Mouse (Mus musculus): Measurements from ENCODE around the gene Rap1gds1. TPM values are rescaled to one million over a fixed set of nuclear protein-coding genes. Genes with fewer than 3 reads are reported as not detected.

Rap1gds1 gene
- polyA plus RNA-seq, 1 experiment = 25.4 TPM

DNA sequence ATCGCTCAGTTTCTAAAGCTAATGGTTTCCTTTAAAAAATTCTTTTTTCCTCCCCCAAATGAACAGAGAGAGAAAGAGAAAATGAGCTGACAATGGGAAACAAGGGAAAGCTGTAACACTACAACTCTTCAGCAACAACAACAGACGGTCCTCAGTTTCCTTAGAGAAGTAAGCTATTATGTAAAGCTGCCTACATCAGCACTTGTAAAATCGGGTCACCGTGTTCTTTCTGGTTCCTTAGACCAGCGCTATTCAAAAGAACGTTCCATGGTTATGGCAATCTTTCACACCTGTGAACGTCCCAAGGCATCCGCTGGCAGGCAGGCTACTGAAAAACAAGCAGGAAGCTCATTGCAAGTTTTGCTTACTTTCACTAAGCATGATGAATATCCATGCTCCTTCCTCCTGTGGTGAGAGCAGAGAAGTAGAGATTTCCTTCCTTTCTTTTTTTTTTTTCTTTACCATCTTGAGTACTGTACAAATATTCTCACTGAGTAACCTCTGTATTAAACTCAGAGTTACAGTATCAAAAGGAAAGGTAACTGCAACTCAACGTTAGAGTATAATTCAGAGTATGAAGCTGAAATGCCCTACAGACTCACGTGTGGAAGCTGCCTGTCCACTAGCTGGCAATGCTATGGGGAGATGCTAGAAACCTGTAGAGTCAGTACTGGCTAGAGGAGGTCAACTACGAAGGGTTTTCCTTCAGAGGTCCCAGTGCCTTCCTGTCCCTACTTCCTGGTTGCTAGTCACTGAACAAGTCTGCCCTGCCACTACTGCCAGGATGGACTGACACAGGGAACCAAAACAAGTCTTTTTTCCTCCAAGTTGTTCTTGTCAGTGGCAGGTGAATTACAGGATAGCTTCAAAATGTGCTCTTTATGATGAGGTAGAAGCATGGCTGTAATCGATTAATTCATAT is 26.0 kb downstream of the Rap1gds1 start:
- no peak for DNase-seq (ENCODE audit: low read depth)

DNA sequence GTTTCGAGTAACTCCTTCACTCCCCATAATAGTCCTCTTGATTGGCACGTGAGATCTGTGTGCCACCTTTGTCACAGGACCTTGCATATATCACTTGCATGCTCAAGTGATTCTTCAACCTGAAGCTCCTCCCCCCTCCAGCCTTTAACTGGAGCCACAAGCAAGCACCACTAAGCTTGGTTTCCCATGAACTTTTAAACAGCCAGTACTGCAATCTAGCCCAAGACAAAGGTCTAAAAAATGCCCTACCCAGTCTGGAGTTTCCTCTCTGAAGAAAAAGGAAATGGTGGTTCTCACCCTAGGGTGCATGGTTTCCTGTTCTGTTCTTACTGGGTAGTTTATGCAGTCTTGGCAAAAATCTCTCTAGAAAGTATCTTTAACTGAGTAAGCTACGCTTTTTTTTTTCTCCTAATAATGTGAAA is 32.6 kb downstream of the Rap1gds1 start:
- no peak for DNase-seq (ENCODE audit: low read depth)

DNA sequence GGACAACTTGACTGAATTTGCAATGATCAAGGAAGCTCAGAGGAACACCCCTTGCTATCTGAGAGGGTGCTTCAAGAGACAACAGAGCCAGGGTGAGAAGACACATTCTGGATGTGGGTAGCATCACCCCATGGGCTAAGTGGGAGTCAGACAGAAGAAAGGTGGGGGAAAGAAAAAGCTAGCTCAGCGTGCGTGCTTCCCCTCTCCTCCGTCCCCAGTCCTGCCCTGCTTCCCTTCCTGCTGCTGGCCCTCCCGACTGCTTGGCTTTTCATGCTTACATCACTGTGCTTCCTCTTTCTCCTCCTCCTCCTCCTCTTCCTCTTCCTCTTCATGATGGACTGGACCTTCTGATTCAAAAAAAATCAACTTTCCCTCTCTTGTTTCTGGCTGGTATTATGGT is 33.1 kb downstream of the Rap1gds1 start:
- no peak for DNase-seq (ENCODE audit: low read depth)

- no peak for DNase-seq (ENCODE audit: low read depth)
Observed at GRCm38 (mm10) chr3:139037030-139037429, 38.0 kb downstream of the Rap1gds1 start.

DNA sequence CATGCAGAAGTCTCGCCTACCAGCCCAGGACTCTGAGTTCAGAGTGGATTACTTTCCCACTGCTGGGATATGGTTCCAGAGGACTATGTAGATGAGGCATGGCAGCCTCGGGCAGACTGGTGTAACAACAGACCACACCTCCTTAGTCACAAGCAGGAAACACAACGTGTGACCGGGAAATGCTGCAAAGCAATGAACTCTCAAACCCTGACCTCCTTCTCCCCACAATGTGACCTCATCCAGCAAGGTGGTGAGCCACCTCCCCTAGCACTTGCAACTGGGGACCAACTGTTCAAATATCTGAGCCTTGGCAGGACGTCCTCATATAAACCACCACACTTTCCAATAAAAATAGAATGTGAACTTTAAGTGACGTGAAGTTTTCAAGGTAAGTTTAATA is 41.8 kb downstream of the Rap1gds1 start:
- DNase-seq (ENCODE audit: low read depth) = no peak

DNA sequence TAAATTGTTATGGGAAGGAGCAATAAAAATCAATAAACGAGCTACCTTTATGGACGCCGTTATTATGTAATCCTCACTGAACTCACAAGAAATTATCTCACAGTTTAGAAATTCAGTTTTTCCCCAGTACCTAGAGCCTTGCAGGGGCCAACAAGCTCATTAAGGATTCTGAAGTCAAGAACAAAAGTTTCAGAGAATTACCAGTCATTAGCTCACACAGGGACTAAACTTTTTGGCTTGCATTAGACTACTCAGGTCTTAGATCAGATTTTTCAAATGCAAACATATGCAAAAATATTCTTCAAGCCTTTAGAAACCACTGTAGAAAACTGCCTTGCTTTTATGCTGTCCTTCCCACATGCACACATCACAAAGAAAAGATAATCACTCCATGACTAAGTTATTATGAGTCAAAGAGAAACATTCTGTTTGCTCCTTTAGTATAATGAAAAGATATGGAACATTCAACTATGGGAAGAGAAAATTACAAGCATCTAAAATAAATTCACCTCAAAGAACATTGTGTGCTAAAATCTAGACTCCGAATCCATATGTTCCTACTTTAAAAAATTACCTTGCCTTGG is 44.3 kb downstream of the Rap1gds1 start:
- no peak for DNase-seq (ENCODE audit: low read depth)

- DNase-seq (ENCODE audit: low read depth) = no peak
Observed at GRCm38 (mm10) chr3:139025077-139025476, 49.9 kb downstream of the Rap1gds1 start.

GRCm38 (mm10) chr3:139023585-139023984 is 51.4 kb downstream of the Rap1gds1 start:
- no peak for DNase-seq (ENCODE audit: low read depth)

- DNase-seq (ENCODE audit: low read depth) = no peak
Observed at GRCm38 (mm10) chr3:139012352-139012751, 62.6 kb downstream of the Rap1gds1 start.

- no peak for DNase-seq (ENCODE audit: low read depth)
Observed at GRCm38 (mm10) chr3:139005669-139006068, 69.3 kb downstream of the Rap1gds1 start.

DNA sequence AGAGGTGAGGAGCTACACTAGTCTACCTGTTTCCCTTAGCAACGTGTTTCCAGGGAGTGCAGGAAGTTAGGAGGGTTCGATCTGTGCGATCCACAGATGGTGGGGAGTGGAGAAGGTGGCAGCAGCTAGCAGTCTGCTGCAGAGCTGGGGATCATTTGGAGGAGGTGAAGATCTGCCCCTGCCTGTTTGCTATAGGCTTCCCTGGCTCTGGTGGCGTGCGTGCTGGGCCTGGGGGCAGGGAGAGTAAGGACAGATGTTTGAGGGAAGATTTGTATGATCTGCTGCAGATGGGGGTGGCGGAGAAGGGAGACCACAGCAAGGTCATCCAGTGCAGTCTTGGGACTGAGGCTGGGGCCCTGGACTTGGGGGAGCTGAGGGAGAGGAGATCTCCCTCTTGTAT is 72.2 kb downstream of the Rap1gds1 start:
- no peak for DNase-seq (ENCODE audit: low read depth)

DNA sequence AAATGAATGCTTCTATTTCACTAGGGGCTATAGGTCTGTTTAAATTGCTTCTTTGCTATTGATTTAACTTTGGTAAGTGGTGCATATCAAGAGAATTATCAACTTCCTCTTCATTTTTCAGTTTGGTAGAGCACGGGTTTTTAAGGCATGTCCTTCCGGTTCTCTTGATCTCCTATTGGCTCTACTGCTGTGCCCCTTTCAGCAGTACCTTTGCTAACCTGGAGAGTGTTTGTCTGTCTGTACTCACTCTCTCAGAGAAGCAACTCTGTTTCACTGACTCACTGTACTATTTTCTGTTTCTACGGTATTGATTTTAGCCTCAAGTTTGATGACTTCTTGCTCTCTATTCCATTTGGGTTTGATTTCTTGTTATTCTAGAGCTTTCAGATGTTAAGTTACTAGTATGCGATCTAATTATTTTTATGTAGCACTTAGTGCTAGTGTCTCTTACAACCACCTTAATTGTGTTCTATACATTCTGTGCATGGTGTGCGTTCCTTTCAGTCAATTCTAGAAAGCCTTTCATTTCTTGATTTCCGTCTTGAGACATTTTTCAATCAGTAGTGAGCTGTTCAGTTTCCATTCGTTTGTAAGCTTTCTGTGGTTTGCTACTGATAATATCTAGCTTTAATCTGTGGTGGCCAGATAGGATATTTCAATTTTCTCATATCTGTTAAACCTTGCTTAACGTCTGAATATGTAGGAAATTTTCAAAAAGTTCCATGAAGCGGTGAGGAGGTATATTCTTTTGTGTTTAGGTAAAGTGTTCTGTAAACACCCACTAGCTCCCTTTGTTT is 74.7 kb downstream of the Rap1gds1 start:
- DNase-seq (ENCODE audit: low read depth) = no peak

DNA sequence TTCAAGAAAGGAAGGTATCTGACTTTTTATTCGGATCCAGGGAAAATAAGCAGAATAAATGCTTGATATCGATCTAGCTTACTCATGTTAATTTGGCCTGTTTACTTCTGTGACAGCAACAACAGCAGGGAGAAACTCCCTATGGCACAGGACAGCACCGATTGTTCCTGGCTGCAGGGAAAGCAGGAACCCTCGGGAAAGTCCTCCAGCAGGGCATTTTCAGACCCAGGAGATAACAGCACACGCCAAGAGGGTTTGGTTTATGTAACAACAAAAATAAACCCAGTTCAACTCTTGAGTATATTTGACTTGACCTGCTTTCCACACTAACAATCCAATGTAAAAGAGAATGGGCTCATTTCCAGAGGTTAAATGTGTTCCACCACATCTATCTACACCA is 81.5 kb downstream of the Rap1gds1 start:
- DNase-seq (ENCODE audit: low read depth) = no peak

DNA sequence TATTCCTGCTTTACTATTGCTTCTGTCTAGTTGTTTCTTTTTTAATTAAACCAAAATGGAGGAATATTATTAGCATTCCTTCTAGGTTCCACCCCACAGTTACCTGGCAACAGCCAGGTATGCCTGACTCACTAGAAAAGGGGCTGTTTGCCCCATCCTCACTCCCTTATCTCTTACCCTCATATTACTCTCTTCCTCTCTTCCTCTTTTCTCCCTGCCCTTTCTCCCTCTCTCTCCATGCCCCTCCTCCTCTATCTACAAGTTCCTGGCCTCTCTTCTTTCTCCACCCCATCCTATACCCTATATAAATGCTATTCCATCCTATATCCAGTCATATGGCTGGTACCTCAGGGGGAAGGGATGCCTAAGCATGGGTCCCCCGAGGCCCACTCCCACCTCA is 83.6 kb downstream of the Rap1gds1 start:
- no peak for DNase-seq (ENCODE audit: low read depth)

- DNase-seq (ENCODE audit: low read depth) = no peak
Observed at GRCm38 (mm10) chr3:138989141-138989540, 85.9 kb downstream of the Rap1gds1 start.

GRCm38 (mm10) chr3:138988004-138988403 is 87.0 kb downstream of the Rap1gds1 start:
- no peak for DNase-seq (ENCODE audit: low read depth)

DNA sequence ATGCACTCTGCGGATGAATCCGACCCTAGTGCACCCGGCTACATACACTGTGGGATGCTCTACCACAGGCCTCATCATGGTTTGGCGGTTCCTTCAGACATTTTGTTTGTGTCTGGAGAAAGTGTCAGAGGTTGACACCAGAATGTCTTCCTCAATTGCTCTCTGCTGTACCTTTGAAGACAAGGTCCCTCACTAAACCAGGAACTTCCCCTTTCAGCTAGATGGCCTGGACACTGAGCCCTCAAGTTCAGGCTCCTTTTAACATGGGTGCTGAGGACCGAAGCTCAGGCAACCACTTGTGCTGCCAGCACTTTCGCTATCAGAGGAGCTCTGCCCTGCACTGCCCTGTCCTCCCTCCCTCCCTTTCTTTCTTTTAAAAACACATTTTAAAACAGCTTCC is 92.8 kb downstream of the Rap1gds1 start:
- no peak for DNase-seq (ENCODE audit: low read depth)

DNA sequence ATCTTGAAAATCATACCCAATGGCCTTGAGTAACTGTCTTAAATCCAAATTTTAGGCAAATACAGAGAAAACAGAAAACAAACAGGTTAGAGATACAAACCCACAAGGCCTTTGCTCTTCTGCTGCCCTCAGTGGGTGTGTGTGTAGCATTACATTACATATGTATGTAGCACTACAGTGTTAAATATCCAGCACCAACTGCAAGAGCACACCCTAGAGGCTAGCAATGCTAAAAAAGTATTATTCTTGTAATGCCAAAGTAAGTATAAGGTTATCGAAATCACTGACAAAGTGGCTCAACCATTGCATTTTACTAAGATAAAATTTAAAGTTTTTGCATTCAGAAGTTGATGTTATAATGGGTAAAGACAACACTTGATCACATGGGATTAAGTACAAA is 97.6 kb downstream of the Rap1gds1 start:
- no peak for DNase-seq (ENCODE audit: low read depth)

DNA sequence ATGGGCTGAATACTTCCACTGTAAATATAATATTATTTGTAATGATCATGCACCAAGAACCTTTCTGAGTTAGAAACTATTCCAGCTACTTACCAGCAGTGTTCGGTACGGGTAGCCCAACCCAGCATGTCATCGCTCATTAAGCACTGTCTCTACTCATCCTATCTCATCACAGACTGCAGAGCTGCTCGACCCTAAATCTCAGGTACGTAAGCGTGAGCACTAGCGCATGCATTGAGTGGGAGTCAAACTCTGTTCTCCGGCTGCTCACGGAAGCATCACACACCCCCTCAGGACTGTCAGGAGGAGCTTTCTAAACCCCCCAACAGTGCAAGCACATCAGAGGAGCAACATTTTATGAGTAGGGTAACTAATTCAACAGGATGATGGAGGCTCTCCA is 107.4 kb downstream of the Rap1gds1 start:
- DNase-seq (ENCODE audit: low read depth) = no peak

DNA sequence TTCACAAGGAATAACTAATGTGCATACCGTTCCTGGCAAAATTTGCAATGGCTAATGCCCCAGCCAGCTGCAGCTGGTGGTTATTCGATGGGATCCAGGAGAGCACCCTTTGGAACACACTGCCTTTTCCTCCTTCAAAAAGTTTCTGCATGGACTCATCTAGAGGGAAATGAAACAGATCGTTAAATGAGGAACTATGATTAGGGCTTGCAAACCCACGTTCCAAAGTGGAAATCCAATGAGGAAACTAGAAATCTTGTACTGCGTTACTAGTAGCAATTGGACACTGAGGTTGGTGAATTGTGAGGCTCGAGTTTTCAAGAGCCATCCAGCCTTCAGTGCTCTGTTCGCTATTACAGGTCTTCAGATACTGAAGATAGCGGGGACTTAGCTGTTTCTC is 116.5 kb downstream of the Rap1gds1 start:
- DNase-seq (ENCODE audit: low read depth) = no peak

DNA sequence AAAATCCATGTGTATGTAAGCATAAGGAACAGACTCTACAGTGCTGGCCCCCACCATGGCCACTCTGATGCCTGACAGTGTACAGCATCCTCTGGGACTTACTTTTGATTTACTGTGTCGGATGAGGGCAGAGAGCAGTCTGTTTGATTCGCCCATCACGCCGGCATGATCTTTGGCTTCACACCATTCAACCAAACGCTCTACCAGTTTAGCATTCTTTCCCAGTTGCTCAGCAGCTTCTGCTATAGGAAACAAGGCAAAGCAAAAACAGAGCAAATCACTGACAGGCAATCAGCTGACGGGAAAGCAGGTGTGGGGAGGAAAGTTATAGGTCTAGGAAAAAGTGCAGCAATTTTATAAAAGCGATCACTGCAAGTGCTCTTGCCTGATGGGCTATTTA is 119.8 kb downstream of the Rap1gds1 start:
- no peak for DNase-seq (ENCODE audit: low read depth)

GRCm38 (mm10) chr3:138949081-138949480 is 125.9 kb downstream of the Rap1gds1 start:
- DNase-seq (ENCODE audit: low read depth) = no peak

DNA sequence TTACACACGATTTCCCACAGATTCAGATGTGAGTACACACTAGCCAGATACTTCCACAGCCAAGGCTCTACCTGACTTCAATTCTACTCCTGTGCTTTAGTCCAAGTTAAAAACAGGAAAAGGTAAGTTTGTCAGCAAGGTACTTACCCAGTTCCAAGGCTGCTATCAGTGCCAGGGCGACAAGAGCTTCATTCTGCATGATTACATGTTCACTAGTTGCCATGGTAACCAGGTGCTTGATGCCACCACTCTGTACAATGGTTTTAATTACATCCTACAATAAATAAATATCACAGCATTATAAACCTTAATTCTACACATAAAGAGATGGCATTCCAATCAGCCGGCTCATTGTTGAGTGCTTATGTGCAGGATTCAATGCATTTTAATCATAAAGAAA is 129.5 kb downstream of the Rap1gds1 start:
- DNase-seq (ENCODE audit: low read depth) = no peak
